Mouse (Mus musculus) liver, embryonic 12.5 days (tissue): ENCODE data around the gene Car9. TPM values are rescaled to one million over a fixed set of nuclear protein-coding genes. Genes with fewer than 3 reads are reported as not detected.
A peak's percentile ranks its signal among the peaks of the same experiment; 100 is the strongest.

Experiments
- ATAC-seq: fragments of 200-750 bp; cut with Nextera tagmentation; 2 replicates; pipeline ENCODE4 v1.8.0; 2017; ENCODE audit warnings: moderate number of reproducible peaks, mild to moderate bottlenecking, moderate library complexity
- H3K27ac ChIP-seq: fragments of 300-500 bp; sonication (generic); 2 replicates; pipeline ENCODE4 v1.5.1; 2016; ENCODE audit warnings: mild to moderate bottlenecking
- H3K27me3 ChIP-seq: fragments of 300-500 bp; sonication (generic); replicated peaks from 2 replicates; pipeline ENCODE4 v1.6.1; 2016; ENCODE audit warnings: mild to moderate bottlenecking, moderate library complexity
- H3K36me3 ChIP-seq: fragments of 300-500 bp; sonication (generic); 2 replicates; pipeline ENCODE4 v1.6.1; 2016; ENCODE audit warnings: mild to moderate bottlenecking, moderate library complexity
- H3K4me1 ChIP-seq: fragments of 300-500 bp; sonication (generic); 2 replicates; pipeline ENCODE4 v1.6.1; 2016
- H3K4me2 ChIP-seq: fragments of 300-500 bp; sonication (generic); 2 replicates; pipeline ENCODE4 v1.6.1; 2016; ENCODE audit warnings: mild to moderate bottlenecking, moderate library complexity
- H3K4me3 ChIP-seq: fragments of 300-500 bp; sonication (generic); 2 replicates; pipeline ENCODE4 v1.5.1; 2016; ENCODE audit warnings: mild to moderate bottlenecking, moderate library complexity
- H3K9ac ChIP-seq: fragments of 300-500 bp; sonication (generic); 2 replicates; pipeline ENCODE4 v1.6.1; 2016; ENCODE audit warnings: mild to moderate bottlenecking, moderate library complexity
- H3K9me3 ChIP-seq: fragments of 300-500 bp; sonication (generic); replicated peaks from 2 replicates; pipeline ENCODE4 v1.6.1; 2016; ENCODE audit warnings: mild to moderate bottlenecking, moderate library complexity
- WGBS: fragments of 180-500 bp; shearing (Covaris S2); methylation state at CpG from one replicate; pipeline ENCODE4 v1.1.7; 2016; ENCODE audit not compliant: insufficient replicate concordance; 5-methylcytosine and 5-hydroxymethylcytosine counted together
- polyA plus RNA-seq: library from polyadenylated mRNA; unstranded; fragments of >200 nt; fragmentation: Nextera tagmentation; extraction: Ambion mirVana; gene quantifications from 2 replicates; pipeline ENCODE4 v1.2.1, GENCODE M21; 2016

Gene Car9
- polyA plus RNA-seq, 1 experiment from 2014 or later, result 1.3 TPM

GRCm38 (mm10) chr4:43511675-43512454, 5.1 kb downstream of the Car9 start:
- WGBS, result 57% methylated on average over 19 of the region's 19 CpGs
- Histone ChIP-seq H3K27ac (no peak overlapping the region), H3K4me3 (no peak overlapping the region), H3K9ac (no peak overlapping the region), H3K27me3 (peaks cover 11% of the 10 kb centered on the region; the same call in 1 of the 2 replicates), H3K36me3 (no peaks in the 10 kb centered on the region), H3K4me2 (no peak overlapping the region), H3K4me1 (peaks cover 34% of the 10 kb centered on the region), H3K9me3 (no peaks in the 10 kb centered on the region)
- no peak for ATAC-seq

- Histone ChIP-seq H3K36me3 (no peaks in the 10 kb centered on the region), H3K4me3 (no peak overlapping the region), H3K4me2 (no peak overlapping the region), H3K4me1 (peaks cover 30% of the 10 kb centered on the region), H3K9ac (no peak overlapping the region), H3K27me3 (peaks cover 9% of the 10 kb centered on the region; the same call in 1 of the 2 replicates), H3K27ac (no peak overlapping the region), H3K9me3 (no peaks in the 10 kb centered on the region)
- ATAC-seq, result no peak
- WGBS, result 58% methylated on average over 7 of the region's 7 CpGs
Measured at GRCm38 (mm10) chr4:43512653-43513052, 5.9 kb downstream of the Car9 start.

- ATAC-seq, result no peak
- Histone ChIP-seq H3K36me3 (no peaks in the 10 kb centered on the region), H3K9me3 (no peaks in the 10 kb centered on the region), H3K27me3 (peaks cover 15% of the 10 kb centered on the region), H3K4me1 (peaks cover 25% of the 10 kb centered on the region), H3K4me2 (no peak overlapping the region), H3K9ac (no peak overlapping the region), H3K4me3 (no peak overlapping the region), H3K27ac (no peak overlapping the region)
- WGBS, result 69% methylated on average over 4 of the region's 4 CpGs
Measured at GRCm38 (mm10) chr4:43513300-43513699, 6.5 kb downstream of the Car9 start.

- Histone ChIP-seq H3K4me1 (peaks cover 25% of the 10 kb centered on the region), H3K36me3 (no peaks in the 10 kb centered on the region), H3K4me2 (no peak overlapping the region), H3K4me3 (no peak overlapping the region), H3K9ac (no peak overlapping the region), H3K27ac (no peak overlapping the region), H3K27me3 (peaks cover 20% of the 10 kb centered on the region), H3K9me3 (no peaks in the 10 kb centered on the region)
- ATAC-seq, result no peak
- whole genome bisulfite sequencing, result 77% methylated on average over 4 of the region's 4 CpGs
Measured at GRCm38 (mm10) chr4:43513791-43514190, 7.0 kb downstream of the Car9 start.

DNA sequence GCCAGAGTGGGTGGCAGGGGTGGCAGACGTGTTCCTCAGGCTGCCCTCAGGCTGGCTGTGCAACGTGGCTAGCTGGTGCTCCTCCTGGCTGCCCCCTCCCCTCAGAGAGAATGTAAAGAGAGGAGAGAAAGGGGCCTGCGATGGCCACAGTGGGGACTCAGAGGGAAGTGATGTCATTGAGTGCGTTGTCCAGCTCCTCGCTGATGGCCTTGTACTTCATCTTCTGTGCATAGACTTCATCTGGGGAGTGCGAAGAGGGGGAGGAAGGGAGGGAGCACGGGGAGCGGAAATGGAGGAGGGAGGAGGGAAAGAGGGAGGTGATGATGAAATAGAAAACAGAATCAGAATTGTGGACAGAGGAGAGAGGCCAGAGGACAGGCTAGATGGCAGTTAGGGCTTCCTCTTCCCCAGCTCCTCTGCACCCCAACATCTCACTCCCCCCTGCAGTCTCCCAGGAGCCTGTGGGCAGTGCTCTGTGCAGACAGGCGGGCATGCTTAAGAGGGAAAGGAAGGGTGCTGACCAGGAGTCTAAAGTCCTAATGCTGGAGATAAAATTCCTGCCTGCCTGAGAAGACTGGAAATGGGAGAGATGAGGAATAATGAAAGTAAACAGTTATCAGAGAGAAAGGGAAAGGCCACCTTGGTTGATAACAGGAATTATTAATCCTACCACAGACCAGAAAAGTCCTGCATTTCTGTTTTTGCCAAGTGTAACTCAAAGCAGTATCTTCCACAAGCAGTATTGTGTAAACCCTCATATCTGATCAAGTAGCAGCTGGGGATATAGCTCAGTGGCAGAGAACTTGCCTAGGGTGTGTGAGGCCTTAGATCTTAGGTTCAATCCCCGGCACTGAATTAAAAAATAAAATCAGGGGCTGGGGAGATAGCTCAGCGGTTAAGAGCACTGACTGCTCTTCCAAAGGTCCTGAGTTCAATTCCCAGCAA, 9.3 kb downstream of the Car9 start:
- WGBS, result 47% methylated on average over 11 of the region's 11 CpGs
- Histone ChIP-seq H3K36me3 (no peaks in the 10 kb centered on the region), H3K27ac (no peak overlapping the region), H3K9me3 (no peaks in the 10 kb centered on the region), H3K9ac (no peak overlapping the region), H3K4me3 (no peak overlapping the region), H3K4me1 (peaks cover 27% of the 10 kb centered on the region), H3K27me3 (peaks cover 38% of the 10 kb centered on the region), H3K4me2 (no peak overlapping the region)
- no peak for ATAC-seq

- Histone ChIP-seq H3K4me3 (no peak overlapping the region; the same call in 1 of the 2 replicates), H3K4me2 (peak overlapping the region; percentile 37), H3K9ac (no peak overlapping the region), H3K27ac (no peak overlapping the region), H3K4me1 (peaks cover 47% of the 10 kb centered on the region), H3K36me3 (no peaks in the 10 kb centered on the region), H3K27me3 (peaks cover 68% of the 10 kb centered on the region), H3K9me3 (no peaks in the 10 kb centered on the region)
- ATAC-seq, result no peak
- 39% methylated on average over 10 of the region's 10 CpGs for whole genome bisulfite sequencing
Measured at GRCm38 (mm10) chr4:43519551-43519950, 12.8 kb downstream of the Car9 start.

- Histone ChIP-seq H3K9me3 (no peaks in the 10 kb centered on the region), H3K27ac (no peak overlapping the region), H3K36me3 (no peaks in the 10 kb centered on the region), H3K4me1 (peaks cover 48% of the 10 kb centered on the region), H3K4me2 (peak overlapping the region; percentile 37), H3K9ac (no peak overlapping the region), H3K27me3 (peaks cover 72% of the 10 kb centered on the region), H3K4me3 (no peak overlapping the region; the same call in 1 of the 2 replicates)
- 29% methylated on average over 6 of the region's 6 CpGs for WGBS
- no peak; the same call in 1 of the 2 replicates for ATAC-seq
Measured at GRCm38 (mm10) chr4:43519956-43520355, 13.2 kb downstream of the Car9 start.

- H3K4me1 ChIP-seq, result peaks cover 25% of the 10 kb centered on the region
- no peak overlapping the region for H3K4me3 ChIP-seq
- H3K27ac ChIP-seq, result no peak overlapping the region
- no peak overlapping the region for H3K4me2 ChIP-seq
- WGBS, result 58% methylated on average over 5 of the region's 5 CpGs
- peaks cover 22% of the 10 kb centered on the region for H3K36me3 ChIP-seq
- no peak overlapping the region for H3K9ac ChIP-seq
- H3K9me3 ChIP-seq, result no peaks in the 10 kb centered on the region
- H3K27me3 ChIP-seq, result peaks cover 45% of the 10 kb centered on the region
- ATAC-seq, result no peak
Measured at GRCm38 (mm10) chr4:43527880-43528279, 21.1 kb downstream of the Car9 start.

DNA sequence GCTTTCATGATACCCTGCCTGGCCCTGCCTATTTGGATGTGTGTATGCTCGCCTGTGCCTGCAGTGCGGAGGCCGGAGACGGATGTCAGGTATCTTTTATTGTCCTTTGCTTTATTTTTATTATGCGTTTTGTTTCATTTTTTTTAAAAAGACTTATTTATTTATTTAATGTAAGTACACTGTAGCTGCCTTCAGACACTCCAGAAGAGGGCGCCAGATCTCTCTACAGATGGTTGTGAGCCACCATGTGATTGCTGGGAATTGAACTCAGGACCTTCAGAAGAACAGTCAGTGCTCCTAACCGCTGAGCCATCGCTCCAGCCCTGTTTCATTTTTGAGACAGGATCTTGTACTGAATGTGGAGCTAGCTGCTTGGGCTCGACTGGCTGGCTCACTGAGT, 21.7 kb downstream of the Car9 start:
- Histone ChIP-seq H3K27me3 (peaks cover 39% of the 10 kb centered on the region), H3K9ac (no peak overlapping the region), H3K4me1 (peaks cover 19% of the 10 kb centered on the region), H3K27ac (no peak overlapping the region), H3K4me3 (no peak overlapping the region), H3K9me3 (no peaks in the 10 kb centered on the region), H3K4me2 (no peak overlapping the region), H3K36me3 (peaks cover 28% of the 10 kb centered on the region)
- no peak for ATAC-seq
- 77% methylated on average over 9 of the region's 9 CpGs for WGBS

- Histone ChIP-seq H3K9ac (no peak overlapping the region), H3K36me3 (peaks cover 45% of the 10 kb centered on the region), H3K4me3 (no peak overlapping the region), H3K4me2 (no peak overlapping the region), H3K27me3 (peaks cover 23% of the 10 kb centered on the region), H3K9me3 (no peaks in the 10 kb centered on the region), H3K27ac (no peak overlapping the region), H3K4me1 (peaks cover 7% of the 10 kb centered on the region)
- 50% methylated on average over 8 of the region's 8 CpGs for WGBS
- no peak for ATAC-seq
Measured at GRCm38 (mm10) chr4:43530081-43530501, 23.3 kb downstream of the Car9 start.

GRCm38 (mm10) chr4:43530581-43530980, 23.8 kb downstream of the Car9 start:
- Histone ChIP-seq H3K4me2 (no peak overlapping the region), H3K27ac (no peak overlapping the region), H3K36me3 (peaks cover 49% of the 10 kb centered on the region), H3K4me3 (no peak overlapping the region), H3K27me3 (peaks cover 18% of the 10 kb centered on the region), H3K4me1 (peaks cover 7% of the 10 kb centered on the region), H3K9ac (no peak overlapping the region), H3K9me3 (no peaks in the 10 kb centered on the region)
- ATAC-seq, result no peak
- WGBS, result 21% methylated on average over 7 of the region's 7 CpGs

GRCm38 (mm10) chr4:43533270-43533669, 26.5 kb downstream of the Car9 start:
- Histone ChIP-seq H3K4me1 (peaks cover 7% of the 10 kb centered on the region), H3K4me3 (no peak overlapping the region)
- 79% methylated on average over 9 of the region's 9 CpGs for WGBS

More at GRCm38 (mm10) chr4:43533270-43533669, 26.5 kb downstream of the Car9 start:
- Histone ChIP-seq H3K9me3 (no peaks in the 10 kb centered on the region), H3K4me2 (no peak overlapping the region), H3K9ac (no peak overlapping the region), H3K36me3 (peaks cover 76% of the 10 kb centered on the region), H3K27me3 (no peaks in the 10 kb centered on the region), H3K27ac (no peak overlapping the region)
- ATAC-seq, result no peak
